Mouse (Mus musculus): ENCODE measurements around the gene Nt5c. TPM values are rescaled to one million over a fixed set of nuclear protein-coding genes. Genes with fewer than 3 reads are reported as not detected.
"Not testable (repeated sequence)": the region's sequence is repeated elsewhere in the genome, so short reads cannot be mapped to it uniquely, and the experiment has no call there.

Gene Nt5c
- polyA plus RNA-seq, 1 experiment from 2014 or later: 76.7 TPM

DNA sequence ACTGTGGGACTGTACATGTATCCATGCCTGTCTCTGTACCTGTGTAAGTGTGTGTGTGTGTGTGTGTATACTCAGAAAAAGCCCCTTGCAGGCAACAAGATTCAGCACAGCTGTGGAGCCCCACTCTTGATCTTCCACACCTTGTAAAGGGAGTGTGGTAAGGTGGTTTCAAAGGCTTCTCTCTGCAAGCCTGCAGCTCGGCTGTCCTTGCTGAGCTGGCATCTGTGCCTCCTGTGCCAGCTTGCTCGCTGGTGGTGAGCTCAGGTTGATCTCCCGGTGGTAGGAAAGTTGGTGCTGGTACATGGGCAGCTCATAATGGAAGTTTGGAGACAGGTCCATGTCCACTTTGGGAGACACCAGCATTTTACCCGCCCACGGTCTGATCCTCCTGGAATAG is 29.8 kb downstream of the Nt5c start:
- Histone ChIP-seq H3K4me3 (replicated peaks) (no peak overlapping the region), H3K4me2 (0 out of 2 replicates have a peak overlapping the region, but pooled peaks have one; percentile 44), H3K36me3 (no peaks in the 10 kb centered on the region), H3K27me3 (no peaks in the 10 kb centered on the region), H3K9me3 (replicated peaks) (no peaks in the 10 kb centered on the region), H3K4me1 (peaks cover 15% of the 10 kb centered on the region), H3K9ac (no peak overlapping the region), H3K27ac (no peak overlapping the region)
- no peak for ATAC-seq (replicated peaks; ENCODE audit: low FRiP score)
- WGBS: 68% methylated on average over 5 of the region's 5 CpGs

DNA sequence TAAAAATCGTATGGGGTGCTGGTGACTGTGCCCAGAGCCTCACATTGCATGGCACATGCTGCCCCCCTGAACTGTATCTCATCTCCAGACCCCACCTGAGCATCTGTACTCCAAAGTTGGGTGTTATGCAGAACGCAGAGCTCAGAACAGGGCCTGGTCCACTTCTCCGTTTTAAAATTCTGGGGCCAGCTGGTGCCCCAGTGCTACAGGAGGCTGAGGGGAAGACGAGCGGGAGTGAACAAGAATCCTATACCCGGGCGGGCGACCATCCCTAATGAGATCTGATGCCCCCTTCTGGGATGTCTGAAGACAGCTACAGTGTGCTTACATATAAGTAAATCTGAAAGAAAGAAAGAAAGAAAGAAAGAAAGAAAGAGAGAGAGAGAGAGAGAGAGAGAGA is 30.7 kb downstream of the Nt5c start:
- Histone ChIP-seq H3K4me1 (peaks cover 14% of the 10 kb centered on the region), H3K4me3 (replicated peaks) (no peak overlapping the region), H3K27ac (no peak overlapping the region), H3K9me3 (replicated peaks) (no peaks in the 10 kb centered on the region), H3K27me3 (no peaks in the 10 kb centered on the region), H3K9ac (no peak overlapping the region), H3K4me2 (no peak overlapping the region), H3K36me3 (no peaks in the 10 kb centered on the region)
- 29% methylated on average over 8 of the region's 8 CpGs for WGBS
- ATAC-seq (replicated peaks; ENCODE audit: low FRiP score): no peak

DNA sequence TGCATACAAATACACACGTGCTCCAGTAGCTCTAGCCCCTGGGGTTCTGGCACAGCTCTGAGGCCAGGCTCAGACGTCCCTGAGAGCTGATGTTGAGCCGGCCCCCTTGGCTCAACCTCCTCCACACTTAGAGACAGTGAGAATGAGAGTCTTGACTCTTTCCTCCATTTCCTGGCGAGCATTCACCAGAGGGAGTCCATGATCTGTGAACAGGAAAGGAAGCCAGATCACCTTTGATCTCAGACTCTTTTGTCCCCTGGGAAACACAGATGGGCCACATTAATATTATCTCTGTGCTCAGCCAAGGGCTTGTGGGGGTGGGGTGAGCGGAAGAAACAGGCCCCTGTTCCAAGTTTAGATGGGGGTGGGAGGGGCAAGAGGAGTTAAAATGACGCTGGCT is 34.3 kb downstream of the Nt5c start:
- 19% methylated on average over 6 of the region's 6 CpGs for WGBS
- peak overlapping the region; percentile 48; the same call in 1 of the 2 replicates for H3K27ac ChIP-seq
- no peak for ATAC-seq (replicated peaks; ENCODE audit: low FRiP score)

DNA sequence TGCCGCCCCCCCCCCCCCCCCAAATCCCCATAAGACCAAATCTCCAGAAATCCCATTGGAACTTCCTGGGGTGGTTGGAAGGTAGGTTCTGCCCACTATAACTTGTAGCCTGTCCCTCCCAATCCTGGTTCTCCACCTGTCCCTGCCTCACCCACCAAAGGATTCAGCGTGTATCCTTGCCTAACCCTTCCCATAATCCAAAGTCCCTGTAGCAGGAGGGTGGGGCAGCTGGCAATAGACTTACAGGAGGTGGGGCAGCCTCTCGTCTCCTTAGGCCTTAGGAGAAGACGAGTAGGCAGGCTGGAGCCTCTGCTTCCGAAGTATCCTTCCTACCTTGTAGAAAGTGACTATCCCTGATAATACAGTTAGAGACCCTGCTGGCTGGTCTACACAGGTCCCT is 35.5 kb downstream of the Nt5c start:
- Histone ChIP-seq H3K9me3 (replicated peaks) (0 out of 2 replicates have a peak, but pooled peaks cover 2% of the 10 kb centered on the region), H3K4me3 (replicated peaks) (no peak overlapping the region), H3K27me3 (no peaks in the 10 kb centered on the region), H3K9ac (no peak overlapping the region), H3K4me1 (peaks cover 18% of the 10 kb centered on the region), H3K4me2 (no peak overlapping the region), H3K27ac (no peak overlapping the region), H3K36me3 (no peaks in the 10 kb centered on the region)
- no peak for ATAC-seq (replicated peaks; ENCODE audit: low FRiP score)
- 93% methylated on average over 5 of the region's 5 CpGs for WGBS

More for the DNA sequence above, 34.3 kb downstream of the Nt5c start:
- H3K27me3 ChIP-seq: no peaks in the 10 kb centered on the region
- no peak overlapping the region for H3K4me3 ChIP-seq (replicated peaks)
- 0 out of 2 replicates have a peak, but pooled peaks cover 2% of the 10 kb centered on the region for H3K9me3 ChIP-seq (replicated peaks)
- H3K4me2 ChIP-seq: no peak overlapping the region
- H3K9ac ChIP-seq: no peak overlapping the region
- H3K4me1 ChIP-seq: peaks cover 18% of the 10 kb centered on the region
- H3K36me3 ChIP-seq: no peaks in the 10 kb centered on the region

DNA sequence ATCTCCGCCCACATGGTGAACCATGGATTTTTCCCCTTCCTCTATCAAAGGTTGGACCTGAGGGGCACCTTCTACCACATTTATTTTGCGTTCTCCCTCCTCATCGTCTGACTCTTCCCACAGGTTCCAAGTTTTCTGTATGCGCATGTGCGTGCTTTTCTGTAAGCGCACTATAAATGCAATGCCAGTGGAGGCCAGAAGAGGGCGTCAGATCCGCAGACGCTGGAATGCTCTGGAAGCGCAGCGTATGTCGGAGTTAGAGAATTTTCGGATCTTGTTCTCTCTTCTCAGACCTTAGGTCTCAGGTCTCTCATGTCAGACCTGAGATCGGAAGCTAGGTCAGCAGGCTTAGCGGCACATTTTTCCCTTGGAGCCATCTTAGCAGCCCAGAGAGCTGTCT is 36.0 kb downstream of the Nt5c start:
- H3K9me3 ChIP-seq (replicated peaks): 0 out of 2 replicates have a peak, but pooled peaks cover 2% of the 10 kb centered on the region
- no peaks in the 10 kb centered on the region for H3K27me3 ChIP-seq
- no peak overlapping the region for H3K27ac ChIP-seq
- peaks cover 19% of the 10 kb centered on the region for H3K4me1 ChIP-seq
- H3K4me2 ChIP-seq: no peak overlapping the region
- WGBS: 86% methylated on average over 15 of the region's 15 CpGs
- no peak overlapping the region for H3K4me3 ChIP-seq (replicated peaks)
- no peak overlapping the region for H3K9ac ChIP-seq
- no peaks in the 10 kb centered on the region for H3K36me3 ChIP-seq
- ATAC-seq (replicated peaks; ENCODE audit: low FRiP score): no peak

DNA sequence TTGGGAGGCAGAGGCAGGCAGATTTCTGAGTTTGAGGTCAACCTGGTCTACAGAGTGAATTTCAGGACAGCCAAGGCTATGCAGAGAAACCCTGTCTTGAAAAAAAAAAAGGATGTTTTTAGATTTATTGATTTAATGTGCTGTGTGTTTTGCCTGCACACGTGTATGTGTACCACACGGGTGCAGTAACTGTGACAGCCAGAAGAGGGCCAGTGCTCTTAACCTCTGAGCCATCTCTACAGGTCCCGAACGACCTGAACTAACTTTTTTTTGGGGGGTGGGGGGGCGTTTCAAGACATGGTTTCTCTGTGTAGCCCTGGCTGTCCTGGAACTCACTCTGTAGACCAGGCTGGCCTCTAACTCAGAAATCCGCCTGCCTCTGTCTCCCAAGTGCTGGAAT is 36.8 kb downstream of the Nt5c start:
- H3K4me2 ChIP-seq; H3K4me3 ChIP-seq (replicated peaks); H3K9ac ChIP-seq; H3K27ac ChIP-seq; H3K27me3 ChIP-seq; H3K9me3 ChIP-seq (replicated peaks); ATAC-seq (replicated peaks; ENCODE audit: low FRiP score); H3K36me3 ChIP-seq: not testable (repeated sequence)
- H3K4me1 ChIP-seq: peaks cover 26% of the 10 kb centered on the region
- WGBS: 87% methylated on average over 6 of the region's 6 CpGs

DNA sequence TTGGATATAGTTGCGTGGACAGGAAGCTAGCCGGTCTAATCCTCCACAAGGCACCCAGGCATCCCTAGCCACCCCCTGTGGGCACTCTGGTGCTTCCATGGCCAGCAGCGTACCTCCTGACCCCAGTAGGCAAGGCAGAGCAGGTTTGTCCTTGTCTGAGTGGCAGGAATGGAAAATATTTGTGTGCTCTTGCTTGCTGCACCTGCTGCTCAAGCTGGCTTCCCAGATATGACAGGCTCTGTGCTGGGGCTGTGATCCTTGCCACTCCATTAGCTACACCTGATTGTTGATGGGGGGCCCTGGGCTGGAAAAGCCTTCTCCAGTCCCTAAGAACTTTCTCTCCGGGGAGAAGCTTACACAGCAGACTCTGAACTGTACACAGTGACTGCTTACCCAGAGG is 38.4 kb downstream of the Nt5c start:
- Histone ChIP-seq H3K4me1 (peaks cover 37% of the 10 kb centered on the region), H3K4me2 (no peak overlapping the region), H3K27me3 (no peaks in the 10 kb centered on the region), H3K4me3 (replicated peaks) (no peak overlapping the region), H3K9ac (no peak overlapping the region), H3K9me3 (replicated peaks) (0 out of 2 replicates have a peak, but pooled peaks cover 2% of the 10 kb centered on the region), H3K27ac (peak overlapping the region; percentile 23), H3K36me3 (no peaks in the 10 kb centered on the region)
- WGBS: 52% methylated on average over 4 of the region's 4 CpGs
- no peak for ATAC-seq (replicated peaks; ENCODE audit: low FRiP score)

DNA sequence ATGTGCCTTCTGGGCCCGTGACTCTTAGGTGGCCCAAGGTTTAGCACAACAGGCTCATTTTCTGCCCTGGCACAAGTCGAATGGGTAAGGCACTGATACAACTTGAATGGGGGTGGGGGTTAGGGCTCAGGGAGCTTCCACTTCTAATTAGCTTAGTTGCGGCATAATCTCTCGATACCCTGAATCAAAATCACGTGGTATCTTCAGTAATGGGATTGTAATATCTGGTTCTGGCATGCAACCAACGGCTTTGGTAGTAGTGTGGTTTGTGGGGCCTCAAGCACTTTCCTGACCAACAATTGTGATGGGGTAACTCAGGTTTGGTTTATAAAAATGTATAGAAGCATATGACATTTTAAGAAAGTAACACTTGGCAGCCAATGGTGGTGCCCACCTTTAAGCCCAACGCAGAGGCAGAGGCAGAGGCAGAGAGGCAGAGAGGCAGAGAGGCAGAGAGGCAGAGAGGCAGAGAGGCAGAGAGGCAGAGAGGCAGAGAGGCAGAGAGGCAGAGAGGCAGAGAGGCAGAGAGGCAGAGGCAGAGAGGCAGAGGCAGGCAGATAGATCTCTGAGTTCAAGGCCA is 39.3 kb downstream of the Nt5c start:
- 0 out of 2 replicates have a peak, but pooled peaks cover 2% of the 10 kb centered on the region for H3K9me3 ChIP-seq (replicated peaks)
- H3K9ac ChIP-seq: no peak overlapping the region
- no peak for ATAC-seq (replicated peaks; ENCODE audit: low FRiP score)
- H3K36me3 ChIP-seq: no peaks in the 10 kb centered on the region
- no peak overlapping the region for H3K27ac ChIP-seq
- H3K27me3 ChIP-seq: no peaks in the 10 kb centered on the region
- H3K4me1 ChIP-seq: peaks cover 40% of the 10 kb centered on the region
- 85% methylated on average over 7 of the region's 7 CpGs for WGBS
- no peak overlapping the region for H3K4me3 ChIP-seq (replicated peaks)
- H3K4me2 ChIP-seq: no peak overlapping the region

DNA sequence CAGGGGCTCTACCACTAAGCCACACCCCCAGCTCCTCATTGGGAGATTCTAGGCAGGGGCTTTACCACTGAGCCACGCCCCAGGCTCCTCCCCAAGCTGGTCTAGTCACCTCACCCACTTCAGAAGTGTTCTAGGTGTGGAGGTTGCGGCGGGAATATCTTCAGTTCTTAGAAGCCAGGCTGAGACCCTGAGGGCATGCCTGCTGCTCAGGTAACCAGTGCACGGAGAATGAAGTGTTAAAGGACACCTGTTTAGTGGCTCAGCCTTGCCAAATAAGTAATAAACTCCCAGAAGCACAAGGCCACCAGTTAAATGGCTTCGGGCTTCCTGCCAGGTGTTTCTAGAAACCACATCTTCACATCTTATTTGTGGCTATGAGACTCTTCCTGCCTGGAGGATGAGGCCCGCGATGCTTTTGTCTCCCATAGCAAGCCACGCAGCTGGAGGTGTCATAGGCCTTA is 39.9 kb downstream of the Nt5c start:
- no peak overlapping the region for H3K4me2 ChIP-seq
- no peak overlapping the region for H3K4me3 ChIP-seq (replicated peaks)
- WGBS: 80% methylated on average over 8 of the region's 8 CpGs
- 0 out of 2 replicates have a peak overlapping the region, but pooled peaks have one; percentile 37 for H3K27ac ChIP-seq
- no peaks in the 10 kb centered on the region for H3K27me3 ChIP-seq
- no peak for ATAC-seq (replicated peaks; ENCODE audit: low FRiP score)
- 0 out of 2 replicates have a peak, but pooled peaks cover 2% of the 10 kb centered on the region for H3K9me3 ChIP-seq (replicated peaks)
- no peaks in the 10 kb centered on the region for H3K36me3 ChIP-seq
- no peak overlapping the region for H3K9ac ChIP-seq
- peaks cover 42% of the 10 kb centered on the region for H3K4me1 ChIP-seq

DNA sequence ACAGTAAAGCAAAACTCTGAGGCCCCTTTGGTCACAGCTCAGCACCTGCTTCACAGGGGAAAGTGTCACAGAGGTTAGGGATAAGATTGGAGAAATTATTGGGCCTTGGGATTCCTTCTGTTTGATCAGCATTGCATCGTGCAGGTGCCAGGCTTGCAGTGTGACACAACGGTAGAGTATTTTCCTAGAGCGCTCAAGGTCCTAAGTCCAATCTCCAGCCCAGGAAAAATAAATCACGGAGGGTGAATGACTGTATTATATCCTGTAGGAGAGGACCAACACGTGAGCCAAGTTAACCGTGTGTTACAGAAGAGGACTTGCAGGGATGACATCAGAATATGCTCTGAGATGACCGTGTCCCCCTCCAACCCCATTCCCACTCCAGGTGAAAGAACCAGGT is 41.5 kb downstream of the Nt5c start:
- H3K9ac ChIP-seq: no peak overlapping the region
- H3K9me3 ChIP-seq (replicated peaks): 0 out of 2 replicates have a peak, but pooled peaks cover 2% of the 10 kb centered on the region
- no peak overlapping the region for H3K4me2 ChIP-seq
- peaks cover 48% of the 10 kb centered on the region for H3K4me1 ChIP-seq
- ATAC-seq (replicated peaks; ENCODE audit: low FRiP score): no peak
- no peak overlapping the region for H3K4me3 ChIP-seq (replicated peaks)
- H3K27me3 ChIP-seq: no peaks in the 10 kb centered on the region
- peak overlapping the region; percentile 91 for H3K27ac ChIP-seq
- no peaks in the 10 kb centered on the region for H3K36me3 ChIP-seq
- WGBS: 67% methylated on average over 7 of the region's 7 CpGs

DNA sequence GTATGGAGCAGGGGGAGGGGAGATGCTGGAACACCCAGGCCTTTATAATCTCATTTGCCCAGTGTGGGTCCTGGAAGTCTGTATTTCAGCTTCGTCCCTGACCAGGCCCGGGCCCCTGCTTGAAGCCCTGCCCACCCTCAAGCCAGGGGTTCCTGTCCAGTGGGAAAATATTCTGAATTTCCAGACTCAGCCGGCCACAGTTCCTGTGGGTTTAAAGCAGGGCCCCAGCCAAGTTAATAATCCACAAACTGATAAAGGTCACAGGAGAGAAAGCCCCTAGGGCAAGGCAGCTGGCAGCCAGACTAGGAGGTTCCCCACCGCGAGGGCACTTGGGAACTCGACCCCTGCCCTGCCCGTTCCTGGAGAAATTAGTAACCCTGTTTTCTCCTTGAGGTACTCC is 42.7 kb downstream of the Nt5c start:
- no peak overlapping the region for H3K4me2 ChIP-seq
- H3K36me3 ChIP-seq: no peaks in the 10 kb centered on the region
- peak; percentile 77 for ATAC-seq (replicated peaks; ENCODE audit: low FRiP score)
- no peaks in the 10 kb centered on the region for H3K9me3 ChIP-seq (replicated peaks)
- no peak overlapping the region for H3K9ac ChIP-seq
- no peak overlapping the region for H3K4me3 ChIP-seq (replicated peaks)
- H3K27ac ChIP-seq: peak overlapping the region; percentile 91
- 46% methylated on average over 7 of the region's 7 CpGs for WGBS
- no peaks in the 10 kb centered on the region for H3K27me3 ChIP-seq
- peaks cover 48% of the 10 kb centered on the region for H3K4me1 ChIP-seq

DNA sequence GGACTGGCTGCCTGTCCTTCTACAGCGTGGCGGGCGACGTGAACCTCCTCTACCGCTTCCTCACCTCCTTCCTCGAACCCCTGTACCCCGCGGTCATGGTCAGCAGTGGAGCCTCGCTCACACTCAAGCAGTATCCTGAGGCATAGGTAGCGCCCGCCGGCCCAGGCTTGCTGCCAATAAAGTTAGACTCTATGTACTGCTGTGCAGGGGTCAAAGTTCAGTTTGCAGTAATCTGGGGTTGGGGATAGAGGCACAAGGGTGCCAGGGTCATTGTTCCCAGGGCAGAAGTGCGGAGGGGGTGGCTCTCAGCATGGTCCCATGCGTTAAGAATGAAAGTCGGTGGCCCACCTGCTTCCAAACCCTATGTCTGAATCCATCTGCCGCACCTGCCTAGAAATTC is 43.6 kb downstream of the Nt5c start:
- WGBS: 86% methylated on average over 16 of the region's 16 CpGs
- ATAC-seq (replicated peaks; ENCODE audit: low FRiP score): no peak

More for the DNA sequence above, 43.6 kb downstream of the Nt5c start:
- Histone ChIP-seq H3K36me3 (no peaks in the 10 kb centered on the region), H3K27me3 (no peaks in the 10 kb centered on the region), H3K9ac (no peak overlapping the region), H3K27ac (peak overlapping the region; percentile 91), H3K4me1 (peaks cover 44% of the 10 kb centered on the region), H3K9me3 (replicated peaks) (no peaks in the 10 kb centered on the region), H3K4me2 (no peak overlapping the region), H3K4me3 (replicated peaks) (no peak overlapping the region)

Data from kidney, embryonic 15.5 days (tissue).